Mouse (Mus musculus): ENCODE data around the gene Tnik.

DNA sequence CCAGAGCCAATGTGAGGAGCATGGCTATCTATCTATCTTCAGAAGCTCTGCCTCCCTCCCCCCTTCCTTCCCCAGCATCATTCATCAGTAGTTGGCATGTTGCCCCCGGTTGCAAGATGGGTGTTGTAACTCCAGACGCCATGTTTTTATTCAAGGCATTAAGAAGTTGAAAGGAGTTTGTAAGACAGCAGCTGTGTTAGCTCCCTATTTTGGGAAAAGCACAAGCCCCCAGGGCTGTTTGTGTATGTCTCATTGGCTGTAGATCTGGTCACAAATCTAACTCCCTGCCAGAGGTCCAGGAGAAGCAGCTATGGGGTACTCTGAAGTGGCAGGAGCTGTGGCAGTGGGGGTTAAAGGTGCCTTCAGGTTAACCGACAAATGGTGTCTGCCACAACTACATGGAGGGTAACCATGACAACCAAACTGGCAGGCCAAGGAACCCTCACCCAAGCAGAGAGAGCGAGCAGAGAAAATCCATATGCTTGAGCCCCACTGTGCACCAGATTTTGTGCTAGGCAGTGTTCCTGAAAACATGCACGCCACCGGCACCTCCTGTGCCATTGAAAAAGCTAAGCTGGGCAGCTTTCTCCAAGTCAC is 287.6 kb downstream of the Tnik start:
- TF ChIP-seq CTCF (IDR thresholded peaks at IDR 0.05; ENCODE audit: insufficient read depth, low read depth, low read length), result no peak
- TF ChIP-seq POLR2A (IDR thresholded peaks at IDR 0.05; ENCODE audit: insufficient read depth, low read depth, low read length), result no peak

Data from olfactory bulb, adult 2 months (tissue).